In the genomic region with DNA sequence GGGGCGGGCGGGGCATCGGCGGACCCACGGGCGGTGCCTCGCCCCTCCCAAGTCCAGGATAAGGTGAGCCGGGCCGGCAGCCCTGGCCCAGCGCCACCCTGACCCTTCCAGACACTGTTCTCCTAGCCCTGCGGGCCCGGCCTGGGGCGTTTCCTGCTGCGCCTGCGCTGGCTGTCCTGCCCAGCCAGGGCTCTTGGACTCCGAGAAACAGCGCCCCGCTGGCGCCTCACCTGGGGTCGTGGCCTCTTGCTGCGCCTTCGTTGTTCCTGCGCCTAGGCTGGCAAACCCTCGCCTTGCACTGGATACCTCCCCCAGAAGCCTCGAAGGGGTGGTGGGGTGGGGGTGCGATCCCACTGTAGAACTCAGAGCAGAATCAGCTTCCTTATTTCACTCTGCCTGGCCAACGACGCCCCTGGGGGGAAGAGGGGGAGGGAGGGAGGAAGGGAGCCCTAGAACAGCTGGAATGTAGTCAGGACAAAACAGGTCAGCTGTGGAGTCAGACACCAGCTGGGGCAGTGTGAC, we compare ENCODE assay signal across 8 mouse cellular contexts. TPM values are rescaled to one million over a fixed set of nuclear protein-coding genes. Genes with fewer than 3 reads are reported as not detected.
DNase-seq lines count a peak whose midpoint lies in the region; ATAC-seq lines count a peak whose summit lies in the region.

A gene (minus strand): TSS at position 393 of the 522 bp plus-strand sequence.

- H3K9me3 ChIP-seq in intestine, embryonic 16.5 days (ENCODE audit: control insufficient read depth, low read length): no peaks in the 10 kb centered on the region
- H3K9me3 ChIP-seq in neural tube, embryonic 14.5 days (ENCODE audit: control insufficient read depth, low read length): no peaks in the 10 kb centered on the region

- peak within 1 kb of the TSS; percentile 97 for H3K4me2 ChIP-seq in intestine, embryonic 16.5 days (ENCODE audit: low read depth, low read length)
- H3K4me2 ChIP-seq in neural tube, embryonic 14.5 days (ENCODE audit: low read depth, low read length): peak within 1 kb of the TSS; percentile 91

- DNase-seq in MEL-GATA-1-ER (ENCODE audit: extremely low read depth, low read depth): peak; percentile 29
- peak; percentile 82 to 86 for DNase-seq in lung, adult 18-20 months
- peak; percentile 68 for DNase-seq in thymus, postnatal 4 days
- no peak for DNase-seq in right cerebral cortex, postnatal 36 days (ENCODE audit: low spot score in 2 of 2)

- no peaks in the 10 kb centered on the region for H3K27me3 ChIP-seq in intestine, embryonic 16.5 days (replicated peaks; ENCODE audit: control insufficient read depth, insufficient read depth, low read length)
- no peaks in the 10 kb centered on the region for H3K27me3 ChIP-seq in neural tube, embryonic 14.5 days (ENCODE audit: control insufficient read depth, insufficient read depth, low read length)

- 1% methylated on average over 28 of the region's 28 CpGs for WGBS in intestine, embryonic 16.5 days
- WGBS in neural tube, embryonic 14.5 days: 1% methylated on average over 28 of the region's 28 CpGs

- peaks cover 15% of the 10 kb centered on the region for H3K4me1 ChIP-seq in intestine, embryonic 16.5 days (ENCODE audit: control insufficient read depth, insufficient read depth, low read length)
- 0 out of 2 replicates have a peak, but pooled peaks cover 6% of the 10 kb centered on the region for H3K4me1 ChIP-seq in neural tube, embryonic 14.5 days (ENCODE audit: control insufficient read depth, insufficient read depth, low read length)

- peak within 1 kb of the TSS; percentile 64 for H3K4me3 ChIP-seq in intestine, embryonic 16.5 days (ENCODE audit: low read length)
- peak within 1 kb of the TSS; percentile 46 for H3K4me3 ChIP-seq in neural tube, embryonic 14.5 days (ENCODE audit: low read depth, low read length)

- no peaks in the 10 kb centered on the region for H3K36me3 ChIP-seq in intestine, embryonic 16.5 days (ENCODE audit: control insufficient read depth, insufficient read depth, low read length)
- no peaks in the 10 kb centered on the region for H3K36me3 ChIP-seq in neural tube, embryonic 14.5 days (ENCODE audit: control insufficient read depth, insufficient read depth, low read length)

- peak within 1 kb of the TSS; percentile 76 for H3K9ac ChIP-seq in intestine, embryonic 16.5 days (ENCODE audit: low read depth, low read length)
- peak within 1 kb of the TSS; percentile 66 for H3K9ac ChIP-seq in neural tube, embryonic 14.5 days (replicated peaks; ENCODE audit: low read depth, low read length)

- peak within 1 kb of the TSS; percentile 47; the same call in 1 of the 2 replicates for H3K27ac ChIP-seq in intestine, embryonic 16.5 days (ENCODE audit: low read length)
- no peak within 1 kb of the TSS for H3K27ac ChIP-seq in neural tube, embryonic 14.5 days (ENCODE audit: low read depth, low read length)

- peak; percentile 76 for ATAC-seq in common myeloid progenitor, adult 5-6 weeks (replicated peaks; ENCODE audit: low read depth, poor library complexity, severe bottlenecking)
- ATAC-seq in granulocyte monocyte progenitor cell, adult 5-6 weeks (replicated peaks; ENCODE audit: poor library complexity, severe bottlenecking): peak; percentile 70
- peak; percentile 86 for ATAC-seq in intestine, embryonic 16.5 days
- peak; percentile 85 for ATAC-seq in neural tube, embryonic 14.5 days (ENCODE audit: low read depth)

RNA-seq across cellular contexts. Expression of the gene that starts here (rescaled TPM):
- 6.2 and 6.4 TPM in 2 replicates for total RNA-seq in common myeloid progenitor, adult 5-6 weeks (2017)
- 8.4 and 10.6 TPM in 2 replicates for total RNA-seq in granulocyte monocyte progenitor cell, adult 5-6 weeks (2014; fragmentation: Nextera tagmentation)
- 12.7 and 16.0 TPM in 2 replicates for total RNA-seq in granulocyte monocyte progenitor cell, adult 5-6 weeks (2017)
- polyA plus RNA-seq in intestine, embryonic 16.5 days (2015; fragmentation: Nextera tagmentation; extraction: Ambion mirVana): 4.6 and 5.2 TPM in 2 replicates
- polyA plus RNA-seq in neural tube, embryonic 14.5 days (2014; fragmentation: Nextera tagmentation; extraction: Ambion mirVana): 2.2 TPM in 2 replicates

Comparison
In these comparisons a context has a peak if more than half of its experiments do, and no peak if none do; other contexts are left out.
1. DNase-seq: peak in MEL-GATA-1-ER (single experiment), lung, adult 18-20 months (2 of 2) and thymus, postnatal 4 days (single experiment); none in right cerebral cortex, postnatal 36 days (0 of 2).
2. Peak in every context shown above with its lines, with median percentiles within 50 percentile points of each other: ATAC-seq.